Mouse (Mus musculus): ENCODE data around the gene Arpc1a.
"Not testable (repeated sequence)": the region's sequence is repeated elsewhere in the genome, so short reads cannot be mapped to it uniquely, and the experiment has no call there.

DNA sequence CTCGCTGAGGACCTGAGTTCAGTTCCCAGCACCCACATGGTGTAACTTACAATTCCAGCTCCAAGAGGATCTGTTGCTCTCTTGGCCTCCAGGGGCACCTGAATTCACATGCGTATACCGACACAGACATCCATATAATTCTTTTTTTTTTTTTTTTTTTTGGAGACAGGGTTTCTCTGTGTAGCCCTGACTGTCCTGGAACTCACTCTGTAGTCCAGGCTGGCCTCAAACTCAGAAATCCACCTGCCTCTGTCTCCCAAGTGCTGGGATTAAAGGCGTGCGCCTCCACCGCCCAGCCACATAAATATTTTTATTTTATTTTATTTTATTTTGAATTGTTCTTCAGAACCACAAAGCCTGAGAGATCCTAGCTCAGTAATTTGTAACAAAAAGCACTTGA, 429 bp upstream of the Arpc1a start:
- TF ChIP-seq POLR2A (IDR thresholded peaks at IDR 0.05; ENCODE audit: borderline replicate concordance, insufficient read depth, low read length); CTCF (IDR thresholded peaks at IDR 0.05; ENCODE audit: borderline replicate concordance, insufficient read depth, low read depth, low read length): not testable (repeated sequence)

All from cerebellum, adult 2 months (tissue).